Mouse (Mus musculus) CD4-positive helper T cell, adult 2 months (primary cell): ENCODE results near the gene Bcor.

ENCODE experiments used
- DNase-seq: peaks from one replicate; pipeline ENCODE4 v3.0.0-alpha.2; 2012; ENCODE audit warnings: low read depth, missing footprints, low spot score

Gene Bcor

DNA sequence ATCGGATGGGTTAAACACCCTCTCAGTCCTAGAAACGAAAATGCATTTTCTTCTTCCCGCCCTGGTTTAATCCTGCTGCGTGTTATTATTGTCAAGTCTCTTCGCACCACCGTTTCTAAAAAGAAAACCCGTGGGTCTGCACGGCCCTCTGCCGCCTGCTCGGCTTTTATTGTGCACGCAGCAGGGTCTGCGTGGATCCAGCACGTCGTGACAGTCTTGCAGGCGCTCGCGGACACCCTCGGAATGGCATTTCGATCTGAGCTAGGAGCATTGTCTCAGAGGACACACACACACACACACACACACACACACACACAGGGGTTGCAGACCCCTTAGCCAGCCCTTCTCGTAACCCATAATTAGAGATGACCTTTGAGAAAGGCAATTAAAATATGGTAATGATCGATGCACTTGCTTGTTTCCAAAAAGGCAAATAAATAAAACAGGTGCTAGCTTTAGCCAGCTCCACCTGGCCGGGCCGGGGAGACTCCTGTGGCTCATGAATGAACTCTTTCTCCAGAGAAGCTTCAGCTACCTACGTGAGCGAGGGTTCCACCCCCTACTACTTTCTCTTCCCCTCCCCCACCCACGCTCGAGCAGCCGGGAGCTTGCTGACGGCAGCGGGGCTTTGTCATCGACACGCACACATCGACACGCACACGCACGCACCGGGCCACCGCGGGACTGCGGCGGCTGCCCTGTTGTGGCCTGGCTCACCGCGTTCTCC lies 8.7 kb downstream of the Bcor start:
- peak; percentile 86 for DNase-seq

DNA sequence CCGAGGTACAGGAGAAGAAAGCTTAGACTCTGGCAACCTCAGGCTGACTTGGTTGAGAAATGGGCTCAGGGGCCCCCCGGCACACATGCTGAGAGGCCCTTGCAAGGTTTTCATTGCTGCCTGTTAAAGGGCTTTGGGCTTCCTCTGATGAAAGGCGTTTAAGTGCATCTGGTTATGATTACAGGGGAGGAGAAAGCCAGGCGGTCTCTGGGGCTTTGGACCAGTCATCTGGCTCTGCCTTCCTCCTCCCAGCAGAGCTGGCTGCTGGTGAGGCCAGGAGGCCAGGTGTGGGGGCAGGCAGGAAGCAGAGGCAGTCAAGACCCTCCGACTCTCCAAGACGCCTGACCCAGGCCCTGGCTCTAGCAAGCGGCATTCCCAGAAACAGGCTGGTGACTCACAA lies 9.7 kb downstream of the Bcor start:
- peak; percentile 30 for DNase-seq

GRCm38 (mm10) chrX:12146263-12146662 lies 13.9 kb downstream of the Bcor start:
- DNase-seq, result no peak

DNA sequence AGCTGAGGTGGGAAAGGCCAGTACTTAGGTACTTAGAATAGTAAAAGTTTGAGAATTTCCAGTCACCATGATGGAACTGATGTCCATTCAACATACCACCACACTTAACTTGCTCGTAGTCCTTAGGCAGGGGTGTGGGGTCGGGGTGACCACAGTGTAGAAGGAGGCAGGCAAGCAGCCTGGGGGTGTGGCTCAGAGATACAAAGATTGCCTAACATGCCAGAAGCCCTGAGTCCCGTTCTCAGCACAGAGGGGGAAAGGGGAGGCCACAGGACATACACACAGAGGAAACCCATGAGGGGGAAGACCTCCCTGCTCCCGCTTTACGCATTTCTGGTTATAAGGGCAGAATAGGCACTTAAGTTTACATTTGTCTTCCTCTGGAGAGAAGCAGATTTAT lies 17.3 kb downstream of the Bcor start:
- DNase-seq, result no peak

DNA sequence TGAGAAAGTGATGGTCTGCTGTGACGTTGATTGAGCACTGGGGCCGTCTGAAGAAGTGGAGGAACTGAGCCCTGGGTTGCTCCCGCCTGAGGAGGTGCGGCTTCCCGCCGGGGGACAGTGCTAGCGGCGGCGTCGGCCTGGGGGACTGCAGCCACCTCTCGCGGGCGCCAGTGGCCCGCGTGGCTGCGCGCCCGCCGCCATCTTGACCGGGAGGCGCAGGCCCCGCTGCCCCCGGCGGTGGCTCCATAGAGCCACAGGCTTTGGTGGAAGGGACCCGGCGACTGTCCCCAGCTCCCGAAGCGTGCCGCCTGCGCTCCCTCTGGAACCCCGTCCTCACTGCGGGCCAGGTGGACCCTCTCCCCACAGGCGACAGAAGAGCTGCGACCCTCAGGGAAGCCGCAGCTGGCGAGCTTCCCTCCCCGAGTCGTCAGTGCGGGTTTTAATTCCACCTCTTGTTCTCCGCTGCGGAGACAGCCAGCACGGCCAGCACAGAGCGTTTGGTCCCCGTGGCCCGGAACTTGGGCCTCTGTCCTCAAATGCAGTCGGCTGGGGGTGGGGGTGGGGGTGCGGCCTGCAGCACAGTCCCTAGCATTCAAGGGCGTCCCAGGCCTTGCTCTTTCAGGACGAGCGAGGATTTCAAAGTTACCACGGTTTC lies 19.9 kb downstream of the Bcor start:
- no peak for DNase-seq

DNA sequence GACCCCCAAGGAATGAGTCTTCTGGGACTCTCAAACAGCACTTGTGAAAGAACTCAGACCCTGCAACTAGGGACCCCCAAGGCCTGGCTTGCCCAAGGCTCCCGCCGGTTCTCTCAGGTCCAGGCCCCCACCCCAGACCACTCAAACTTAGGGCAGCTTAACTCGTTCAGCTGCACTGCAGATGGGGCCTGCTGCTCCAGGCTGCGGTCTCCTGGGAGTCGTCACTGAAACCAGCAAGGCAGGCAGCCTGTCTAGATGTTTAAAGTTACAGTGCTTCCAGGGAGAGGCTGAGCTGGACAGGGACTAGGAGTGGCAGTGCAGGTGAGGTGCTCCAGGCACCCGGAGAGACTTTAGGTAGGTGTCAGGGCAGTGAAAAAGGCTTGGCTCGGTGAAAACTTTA lies 21.9 kb downstream of the Bcor start:
- DNase-seq, result no peak

DNA sequence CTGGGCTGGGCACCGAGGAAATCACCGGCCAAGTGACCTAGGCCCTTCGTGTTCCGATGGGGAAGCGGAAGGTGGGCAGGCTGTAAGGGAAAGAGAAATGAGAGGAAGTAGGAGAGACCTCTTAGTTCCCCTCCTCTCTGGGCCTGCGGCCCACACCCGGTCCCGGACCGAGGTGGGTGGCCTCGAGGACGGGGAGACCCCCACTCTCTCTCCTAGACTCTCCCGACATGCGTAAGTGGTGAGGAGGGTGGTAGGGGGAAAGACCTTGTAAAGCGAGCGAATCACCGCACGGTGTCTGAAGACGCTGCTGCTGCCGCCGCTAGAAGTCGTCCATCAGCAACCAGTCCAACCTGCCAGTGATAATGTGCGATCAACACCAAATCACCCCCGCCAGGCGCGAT lies 23.0 kb downstream of the Bcor start:
- peak; percentile 50 for DNase-seq

GRCm38 (mm10) chrX:12136261-12137101 lies 23.7 kb downstream of the Bcor start:
- peak; percentile 69 for DNase-seq

- DNase-seq, result peak; percentile 88
Observed at GRCm38 (mm10) chrX:12135121-12136111, 24.7 kb downstream of the Bcor start.

- DNase-seq, result peak; percentile 78
Observed at GRCm38 (mm10) chrX:12134541-12134940, 25.6 kb downstream of the Bcor start.

- peak; percentile 52 for DNase-seq
Observed at GRCm38 (mm10) chrX:12133836-12134431, 26.2 kb downstream of the Bcor start.

DNA sequence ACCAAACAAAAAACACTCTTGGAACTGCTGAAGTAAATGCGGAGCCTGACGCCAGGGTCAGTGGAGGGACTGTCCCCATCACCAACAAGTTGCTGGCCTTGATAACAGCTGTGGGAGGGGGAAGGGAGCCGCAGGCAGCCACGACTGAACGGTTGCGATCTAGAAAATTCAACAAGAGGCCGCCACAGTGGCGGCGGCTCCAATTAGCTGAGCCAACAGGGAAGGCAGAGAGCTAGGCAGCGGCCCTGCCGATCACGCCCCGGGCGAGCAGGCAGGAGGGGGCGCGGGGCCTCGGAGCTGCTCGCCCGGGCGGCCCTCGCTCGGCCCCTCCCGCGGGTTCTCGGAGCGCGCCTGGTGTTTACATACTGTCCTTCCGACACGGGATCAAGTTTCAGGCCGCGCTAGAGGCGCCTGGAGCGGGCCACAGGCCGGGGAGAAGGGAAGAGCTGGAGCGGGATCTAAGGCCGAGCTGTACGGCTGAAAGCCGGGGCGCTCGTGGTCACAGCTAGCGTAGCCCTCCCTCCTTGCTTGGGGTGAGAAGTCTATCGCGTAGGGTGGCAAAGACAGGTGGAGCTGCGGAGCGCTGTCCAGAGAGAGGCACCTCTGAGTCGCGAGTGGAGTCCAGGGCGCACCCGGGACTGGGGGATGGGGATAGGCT lies 26.8 kb downstream of the Bcor start:
- DNase-seq, result peak; percentile 44

DNA sequence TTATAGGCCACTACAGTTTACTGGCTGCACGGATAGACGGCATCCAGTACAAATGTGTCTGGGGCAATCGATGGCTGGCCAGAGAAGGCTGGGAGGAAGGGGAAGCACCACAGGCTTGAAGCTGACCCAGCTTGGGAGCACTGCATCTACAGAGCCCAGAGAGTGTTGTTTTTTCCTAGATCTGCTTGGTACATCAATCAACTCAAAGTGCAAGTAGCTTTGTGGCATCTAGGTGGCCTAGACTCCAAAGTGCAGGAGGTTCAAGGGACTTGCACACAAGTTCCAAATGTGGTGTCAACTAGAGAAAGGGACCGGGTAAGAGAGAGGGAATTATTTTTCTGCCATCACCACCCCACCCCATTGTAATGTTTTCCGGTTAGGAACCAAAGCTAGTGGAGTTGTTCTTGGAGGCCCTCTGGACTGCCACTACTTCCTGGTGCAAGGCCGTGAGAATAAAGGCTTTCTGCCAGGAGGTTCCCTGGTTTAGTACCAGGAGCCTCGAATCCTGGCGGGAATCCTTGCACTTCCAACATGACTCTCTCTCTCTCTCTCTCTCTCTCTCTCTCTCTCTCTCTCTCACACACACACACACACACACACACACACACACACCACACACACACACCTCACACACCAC lies 27.5 kb downstream of the Bcor start:
- no peak for DNase-seq

- DNase-seq, result no peak
Observed at GRCm38 (mm10) chrX:12129828-12130809, 30.0 kb downstream of the Bcor start.

- DNase-seq, result peak; percentile 85
Observed at GRCm38 (mm10) chrX:12129230-12129629, 30.9 kb downstream of the Bcor start.

DNA sequence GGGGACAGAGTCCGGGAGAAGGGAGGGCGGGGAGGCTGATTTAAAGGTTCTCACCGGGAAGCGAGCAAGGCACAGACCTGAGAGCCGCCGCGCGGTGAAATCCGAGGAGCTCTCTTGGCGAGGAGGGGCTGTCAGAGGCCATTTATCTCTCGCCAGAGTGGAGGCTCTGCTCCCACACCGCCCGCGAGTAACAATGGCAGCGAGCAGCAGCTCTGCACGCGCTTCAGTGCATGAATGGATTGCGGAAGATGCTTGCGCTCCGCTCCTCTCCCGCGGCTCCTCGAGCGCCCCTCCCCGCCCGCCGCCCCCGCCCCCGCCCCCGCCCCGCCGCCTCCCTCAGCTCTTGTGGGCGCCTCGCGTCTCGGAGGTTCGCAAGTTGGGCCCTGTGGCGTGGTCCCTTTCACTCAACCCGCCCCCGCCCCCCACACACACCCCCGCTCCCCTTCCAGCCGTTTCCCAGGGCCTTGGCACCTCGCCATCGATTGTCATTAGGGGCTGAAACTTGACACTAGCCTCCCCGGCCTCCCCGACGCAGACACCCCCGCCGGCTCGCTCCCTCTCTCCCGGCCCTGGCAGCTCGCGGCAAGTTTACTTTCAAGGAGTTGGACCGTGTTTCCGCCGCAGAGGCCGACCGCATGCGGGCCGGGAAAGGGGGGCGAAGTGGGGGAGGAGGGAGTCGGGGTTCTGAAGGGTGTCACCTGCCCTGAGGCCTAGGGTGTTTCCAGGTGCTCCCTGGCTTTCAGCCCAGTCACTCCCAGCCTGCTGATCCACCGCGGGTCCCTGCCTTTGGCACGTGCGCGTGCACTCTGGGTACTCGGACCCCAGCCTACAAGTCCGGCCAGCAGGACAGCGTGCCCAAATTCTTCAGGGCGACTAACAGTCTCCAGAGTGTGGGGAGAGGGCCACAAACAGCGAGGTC lies 31.7 kb downstream of the Bcor start:
- peak; percentile 65 for DNase-seq

- no peak for DNase-seq
Observed at GRCm38 (mm10) chrX:12127799-12128164, 32.4 kb downstream of the Bcor start.
